Mouse (Mus musculus) MEL (cell line): ENCODE data around the gene Plekhg2.
A peak's percentile ranks its signal among the peaks of the same experiment; 100 is the strongest.

ENCODE experiments used
- CTCF ChIP-seq, 3 experiments: IDR thresholded peaks in 2 of 3; conservative IDR thresholded peaks in 1 of 3; 2 replicates each; pipeline ENCODE4 v1.5.1; 2011 to 2012; ENCODE audit warnings: low read length in 3 of 3, low read depth in 2 of 3, mild to moderate bottlenecking in 2 of 3, improper control_type of control experiment in 1 of 3, inconsistent platforms in 1 of 3, mixed read lengths in 1 of 3, moderate library complexity in 1 of 3; ENCODE audit not compliant: control insufficient read depth in 1 of 3, insufficient read depth in 1 of 3, poor library complexity in 1 of 3, severe bottlenecking in 1 of 3
- E2F4 ChIP-seq: IDR thresholded peaks from 2 replicates; pipeline ENCODE4 v1.6.1; 2011; ENCODE audit warnings: low read depth, low read length, improper control_type of control experiment, borderline replicate concordance
- EP300 ChIP-seq, 2 experiments: IDR thresholded peaks; 2 replicates each; pipeline ENCODE4 v1.6.1; 2011; ENCODE audit warnings: improper control_type of control experiment in 2 of 2, low read length in 2 of 2, low read depth in 1 of 2, mild to moderate bottlenecking in 1 of 2
- GATA1 ChIP-seq: IDR thresholded peaks from 2 replicates; pipeline ENCODE4 v1.6.1; 2011; ENCODE audit warnings: low read depth, low read length, improper control_type of control experiment
- MAFK ChIP-seq: IDR thresholded peaks from 2 replicates; pipeline ENCODE4 v1.6.1; 2011; ENCODE audit warnings: low read depth, mild to moderate bottlenecking, low read length, improper control_type of control experiment, borderline replicate concordance
- MAZ ChIP-seq: IDR thresholded peaks from 2 replicates; pipeline ENCODE4 v1.6.1; 2012; ENCODE audit warnings: low read depth, mild to moderate bottlenecking, inconsistent platforms, low read length, improper control_type of control experiment
- MYC ChIP-seq: IDR thresholded peaks from 2 replicates; pipeline ENCODE4 v1.6.1; 2011; ENCODE audit warnings: low read depth, mild to moderate bottlenecking, low read length, improper control_type of control experiment, moderate library complexity
- NRF1 ChIP-seq: IDR thresholded peaks from 2 replicates; pipeline ENCODE4 v1.6.1; 2014; ENCODE audit warnings: low read depth, mild to moderate bottlenecking, inconsistent platforms, low read length, improper control_type of control experiment, moderate library complexity; ENCODE audit not compliant: poor library complexity, insufficient read depth, severe bottlenecking
- POLR2A ChIP-seq, 2 experiments: IDR thresholded peaks; 2 replicates each; pipeline ENCODE4 v1.6.1; 2011 to 2012; ENCODE audit warnings: low read length in 2 of 2, mild to moderate bottlenecking in 2 of 2, control low read depth in 1 of 2, improper control_type of control experiment in 1 of 2, low read depth in 1 of 2, moderate library complexity in 1 of 2; ENCODE audit not compliant: control insufficient read depth in 1 of 2, insufficient read depth in 1 of 2, poor library complexity in 1 of 2
- POLR2AphosphoS5 ChIP-seq: IDR thresholded peaks from 2 replicates; pipeline ENCODE4 v1.6.1; 2012; ENCODE audit warnings: low read depth, borderline replicate concordance, mild to moderate bottlenecking, inconsistent platforms, low read length, moderate library complexity, mixed read lengths
- SIN3A ChIP-seq: IDR thresholded peaks from 2 replicates; pipeline ENCODE4 v1.6.1; 2012; ENCODE audit warnings: low read length, improper control_type of control experiment, inconsistent platforms
- UBTF ChIP-seq: IDR thresholded peaks from 2 replicates; pipeline ENCODE4 v1.6.1; 2012; ENCODE audit warnings: low read depth, mild to moderate bottlenecking, inconsistent platforms, low read length, improper control_type of control experiment, moderate library complexity, borderline replicate concordance; ENCODE audit not compliant: insufficient read depth
- ZMIZ1 ChIP-seq: IDR thresholded peaks from 2 replicates; pipeline ENCODE4 v1.6.1; 2012; ENCODE audit warnings: low read depth, mild to moderate bottlenecking, inconsistent platforms, low read length, improper control_type of control experiment, moderate library complexity

- TF ChIP-seq POLR2AphosphoS5 (no peak), UBTF (no peak), E2F4 (no peak), MAZ (no peak), NRF1 (no peak), MAFK (no peak), MYC (no peak), ZMIZ1 (no peak), SIN3A (0 out of 2 replicates have a peak, but pooled peaks have one; percentile 18), EP300 (IDR thresholded peaks at IDR 0.05; ENCODE audit: low read depth in 1 of 2, low read length in 2 of 2) (no peak), CTCF (IDR thresholded peaks at IDR 0.05 in 2 of 3, conservative IDR thresholded peaks at IDR 0.05 in 1 of 3; ENCODE audit: control insufficient read depth in 1 of 3, insufficient read depth in 1 of 3, low read depth in 2 of 3, low read length in 3 of 3, poor library complexity in 1 of 3, severe bottlenecking in 1 of 3) (peak; percentile 5 to 51 (median 34); a peak in 5 of 6 replicates), GATA1 (no peak), POLR2A (IDR thresholded peaks at IDR 0.05; ENCODE audit: control insufficient read depth in 1 of 2, insufficient read depth in 1 of 2, low read depth in 1 of 2, low read length in 2 of 2, poor library complexity in 1 of 2) (no peak)
These were observed 33.0 kb downstream of the Plekhg2 start for GRCm38 (mm10) chr7:28339213-28339917.
